Mouse (Mus musculus) stomach, postnatal 0 days (tissue): ENCODE results near the gene Lpp.

ENCODE experiments used
- CTCF ChIP-seq: IDR thresholded peaks from 2 replicates; pipeline ENCODE4 v1.5.1; 2016; ENCODE audit warnings: antibody characterized with exemption, low read depth, mild to moderate bottlenecking, moderate library complexity
- EP300 ChIP-seq: optimal IDR thresholded peaks from 2 replicates; pipeline ENCODE3; 2016; ENCODE audit warnings: antibody characterized with exemption

DNA sequence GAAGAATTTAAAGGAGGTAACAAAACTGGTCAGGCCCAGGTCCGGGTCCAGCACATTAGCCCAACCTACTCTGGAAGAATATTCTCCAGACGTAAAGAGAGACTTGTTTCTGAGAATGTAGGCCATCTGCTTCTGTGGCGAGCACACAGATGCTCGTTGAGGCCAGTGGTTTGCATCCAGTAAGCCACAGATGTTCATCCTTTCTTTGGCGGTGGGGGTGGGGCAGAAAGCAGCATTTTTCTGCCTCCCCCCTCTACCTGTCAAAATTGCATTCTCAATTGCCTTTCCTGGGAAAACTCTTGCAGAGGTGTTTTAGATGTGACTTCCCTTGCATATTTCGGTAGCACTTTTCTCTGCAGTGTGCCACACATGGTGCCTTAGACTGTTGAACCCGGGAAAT lies 493.6 kb downstream of the Lpp start:
- TF ChIP-seq CTCF, result no peak
- TF ChIP-seq EP300, result no peak
